Mouse (Mus musculus): ENCODE data around the gene Fgd2.
"Not testable (repeated sequence)": the region's sequence is repeated elsewhere in the genome, so short reads cannot be mapped to it uniquely, and the experiment has no call there.

Fgd2 gene

DNA sequence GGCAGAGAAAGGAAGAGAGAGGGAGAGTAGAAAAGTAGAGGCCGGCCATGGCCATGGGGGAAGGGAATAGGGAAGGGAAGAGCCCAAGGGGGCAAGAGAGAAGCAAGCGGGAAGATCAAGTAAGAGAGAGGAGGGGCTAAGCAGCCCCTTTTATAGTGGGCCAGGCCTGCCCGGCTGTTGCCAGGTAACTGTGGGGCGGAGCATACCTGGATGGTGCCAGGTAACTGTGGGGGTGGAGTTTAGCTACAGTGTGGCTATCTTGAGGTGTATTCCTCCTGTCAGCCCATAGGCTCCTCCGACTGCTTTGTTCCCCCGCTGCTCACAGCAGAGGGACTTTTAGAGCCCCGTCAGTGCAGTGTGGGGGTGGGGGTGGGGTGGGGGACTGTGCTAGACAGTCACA, 8.0 kb downstream of the Fgd2 start:
- peak; percentile 56 for DNase-seq

DNA sequence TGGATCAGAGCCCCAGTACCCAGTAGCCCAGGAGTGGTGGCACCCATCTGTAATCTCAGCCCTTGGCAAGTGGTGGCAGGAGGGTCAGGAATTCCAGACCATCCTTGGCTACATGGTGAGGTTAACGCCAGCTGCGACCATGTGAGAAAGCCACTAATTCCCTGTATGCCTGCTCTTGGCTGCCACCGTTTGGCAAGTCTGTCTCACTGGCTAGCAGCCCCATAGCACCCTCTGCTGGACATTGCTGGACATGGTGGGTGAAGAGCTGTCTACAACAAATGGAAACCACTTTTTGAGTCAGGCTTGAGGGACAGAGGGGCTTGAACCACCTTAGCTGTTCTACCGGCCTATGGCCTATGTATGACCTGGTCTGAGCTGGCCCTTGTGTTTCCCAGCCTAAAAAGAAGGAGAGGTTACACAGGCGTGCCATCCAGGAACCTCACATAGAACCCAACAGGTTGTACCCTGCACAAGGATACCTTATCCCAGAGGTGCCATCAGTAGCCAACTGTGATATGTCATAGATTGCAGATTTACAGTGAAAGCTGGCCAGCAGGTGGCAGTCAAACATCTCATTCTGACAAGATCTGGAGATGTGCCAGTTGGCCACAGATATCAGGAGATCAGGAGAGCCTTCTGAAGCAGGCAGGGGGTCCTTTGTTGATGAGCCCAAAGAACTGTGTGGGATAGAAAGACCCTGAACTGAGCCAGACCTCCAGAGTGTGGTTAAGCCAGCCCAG, 10.4 kb downstream of the Fgd2 start:
- DNase-seq, result peak; percentile 97

DNA sequence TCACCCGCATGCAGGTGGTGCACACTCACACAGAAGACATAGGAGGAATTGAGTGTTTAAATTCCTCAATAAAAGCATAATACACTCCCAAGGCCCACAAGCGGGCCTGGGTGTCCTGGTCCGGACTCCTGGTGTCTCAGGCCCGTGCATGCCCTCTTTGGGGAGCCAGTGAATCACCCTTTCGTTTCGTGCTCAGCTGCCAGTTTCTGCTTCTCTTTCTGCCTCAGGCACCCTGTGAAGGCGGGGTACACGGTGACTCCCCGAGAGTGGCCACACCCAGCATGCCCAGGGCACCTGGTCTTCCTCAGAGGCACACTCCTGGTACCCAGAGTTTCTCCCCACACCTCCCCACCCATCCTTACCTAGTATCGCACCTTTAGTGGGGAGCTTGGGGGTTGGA, 15.2 kb downstream of the Fgd2 start:
- no peak for DNase-seq

DNA sequence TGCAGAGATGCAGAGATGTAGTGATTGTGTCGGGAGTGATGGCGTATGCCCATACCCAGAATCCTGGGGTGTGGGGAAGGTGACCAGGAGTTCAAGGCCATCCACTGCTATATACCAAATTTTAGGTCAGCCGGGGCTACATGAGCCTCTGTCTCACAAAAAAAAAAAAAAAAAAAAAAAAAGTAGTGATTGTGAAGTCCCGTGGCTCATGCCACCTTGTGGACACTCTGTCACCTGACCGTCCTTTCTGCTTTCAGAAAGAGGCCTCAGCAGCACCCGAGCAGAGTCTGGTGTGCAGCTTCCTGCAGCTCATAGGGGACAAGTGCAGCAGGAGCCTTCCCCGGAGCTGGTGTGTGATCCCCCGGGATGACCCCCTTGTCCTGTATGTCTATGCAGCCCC, 17.3 kb downstream of the Fgd2 start:
- no peak for DNase-seq

DNA sequence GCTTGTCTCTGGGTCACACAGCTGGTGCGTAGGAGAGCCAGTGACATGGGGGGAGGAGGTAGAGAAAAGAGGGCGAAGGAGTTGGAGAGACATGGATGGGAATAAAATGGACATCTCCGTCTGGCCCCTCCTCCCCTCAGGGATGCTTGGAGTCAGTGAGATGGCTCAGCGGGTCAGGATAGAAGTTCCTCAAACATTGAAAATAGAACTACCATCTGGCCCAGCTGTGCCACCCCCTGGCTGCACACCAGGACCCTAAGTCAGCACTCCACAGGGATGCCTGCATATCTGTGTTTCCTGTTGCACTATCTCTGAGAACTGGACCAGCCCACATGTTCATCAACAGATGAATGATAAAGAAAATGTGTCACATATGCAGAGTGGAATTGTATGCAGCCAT, 19.5 kb downstream of the Fgd2 start:
- no peak for DNase-seq

DNA sequence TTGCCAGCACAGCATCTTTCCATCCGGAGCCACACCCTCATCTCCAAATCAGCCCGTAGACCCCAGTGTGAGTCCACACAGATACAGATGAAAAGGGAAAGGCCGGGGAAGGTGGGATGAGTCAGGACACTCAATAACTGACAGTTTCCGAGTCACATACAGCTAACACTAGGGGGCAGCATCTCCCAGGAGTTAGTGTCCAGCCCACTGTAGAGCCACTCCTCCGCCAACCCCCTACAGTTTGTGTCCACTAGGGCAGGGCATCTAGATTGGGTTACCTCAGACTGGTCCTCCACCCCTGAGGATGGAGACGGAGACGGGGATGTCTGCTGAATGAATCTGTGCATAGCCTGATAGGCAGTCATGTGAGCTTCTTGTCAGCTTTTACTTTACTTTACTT, 20.8 kb downstream of the Fgd2 start:
- peak; percentile 86 for DNase-seq

DNA sequence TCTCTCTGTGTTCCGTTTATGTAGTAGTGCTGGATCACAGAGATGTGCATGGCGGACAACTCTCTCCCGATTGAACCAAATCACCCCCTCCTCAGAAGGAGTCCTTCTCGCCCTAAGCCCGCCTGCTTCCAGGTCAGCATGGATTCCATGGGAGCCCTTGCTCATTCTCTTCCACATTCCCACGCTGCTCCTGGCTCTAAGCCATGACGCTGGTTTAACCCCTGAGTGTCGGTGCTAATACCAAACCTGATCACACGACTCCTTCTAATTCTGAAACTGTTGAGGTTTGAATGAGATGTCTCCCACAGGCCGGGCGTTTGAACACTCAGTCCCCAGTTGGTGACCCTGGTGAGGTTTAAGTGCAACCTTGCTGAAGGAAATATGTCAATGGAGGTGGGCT, 21.7 kb downstream of the Fgd2 start:
- peak; percentile 51 for DNase-seq

DNA sequence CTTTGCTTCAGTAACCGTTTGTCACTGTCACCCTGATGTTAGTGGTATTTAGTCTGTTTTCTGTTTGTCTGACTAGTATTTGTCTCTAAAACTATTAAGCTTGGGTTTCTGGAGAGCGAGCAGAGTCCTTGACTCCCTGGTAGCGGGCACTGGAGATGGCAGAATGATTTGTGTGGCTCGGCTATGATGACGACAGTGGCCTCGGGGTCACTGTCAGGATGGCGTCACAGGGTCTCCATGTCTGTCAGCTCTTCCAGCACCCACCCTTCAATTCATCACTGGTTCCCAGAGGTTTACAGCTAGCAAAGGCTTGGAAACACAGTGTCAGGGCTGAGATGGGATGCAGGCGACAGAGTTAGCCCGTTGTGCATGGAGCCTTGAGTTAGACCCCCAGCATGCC, 23.2 kb downstream of the Fgd2 start:
- no peak for DNase-seq

DNA sequence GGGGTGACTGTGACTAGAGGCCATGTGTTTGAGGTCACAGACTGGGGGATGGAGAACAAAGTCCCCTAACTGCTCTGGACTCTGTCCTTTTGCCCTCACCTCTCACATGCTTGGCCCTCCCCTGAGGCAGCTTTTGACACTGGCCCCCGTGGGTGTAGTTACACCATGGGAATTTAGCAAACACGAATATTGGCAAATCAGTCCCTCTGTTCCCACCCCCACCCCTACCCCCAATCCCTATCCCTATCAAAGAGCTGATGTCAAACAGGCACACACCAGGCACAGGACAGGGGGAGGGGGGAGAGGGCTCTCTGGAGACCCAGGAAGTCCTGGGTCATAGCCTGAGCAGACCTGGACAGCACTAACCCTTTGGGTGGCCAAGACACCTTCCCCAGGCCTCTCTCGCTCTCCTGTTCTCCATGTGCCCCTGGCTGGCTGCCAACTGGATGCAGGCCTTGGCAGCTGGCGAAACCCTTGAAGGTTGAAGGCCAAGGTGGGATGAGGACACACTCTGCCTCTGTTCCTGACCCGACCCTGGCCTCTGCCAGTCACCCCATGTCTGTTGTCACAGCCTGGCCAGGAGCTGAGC, 24.2 kb downstream of the Fgd2 start:
- DNase-seq, result peak; percentile 77

DNA sequence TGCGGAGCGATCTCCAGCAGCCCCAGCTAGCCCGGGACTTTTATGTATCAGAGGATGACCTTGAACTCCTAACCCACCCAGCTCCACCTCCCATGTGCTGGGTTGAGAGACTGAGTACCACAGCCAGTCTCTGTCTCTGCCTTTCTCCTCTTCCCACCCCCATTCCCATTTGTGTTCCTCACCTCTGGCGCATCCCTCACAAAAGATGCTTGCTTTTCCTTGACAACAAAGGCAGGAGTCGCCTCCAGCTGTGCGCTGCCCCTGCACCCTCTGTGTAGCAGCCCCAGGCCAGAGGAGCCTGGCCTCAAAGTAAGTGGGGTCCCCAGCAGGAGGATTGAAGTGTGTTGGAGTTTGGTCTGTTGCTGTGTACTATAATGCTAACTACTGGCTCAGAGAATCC, 25.0 kb downstream of the Fgd2 start:
- no peak for DNase-seq

DNA sequence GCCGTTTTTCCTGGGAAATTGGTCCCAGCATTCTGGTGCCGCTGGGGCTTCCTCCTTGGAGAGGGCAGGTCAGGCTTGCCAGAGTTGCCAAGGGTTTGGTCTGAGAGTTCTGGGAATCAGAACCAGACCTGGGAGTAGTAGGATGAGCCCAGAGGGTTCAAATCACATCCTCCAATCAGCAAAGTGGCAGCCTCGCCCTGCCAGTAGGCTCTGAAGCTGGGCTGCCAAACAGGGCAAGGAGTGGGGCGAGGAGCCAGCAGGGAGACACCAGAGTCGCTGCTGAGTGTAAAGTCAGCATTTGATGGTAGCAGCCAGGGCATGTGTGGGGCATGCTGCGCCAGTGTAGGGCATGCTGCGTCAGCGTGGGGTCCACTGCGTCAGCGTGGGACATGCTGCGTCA, 28.3 kb downstream of the Fgd2 start:
- no peak for DNase-seq

DNA sequence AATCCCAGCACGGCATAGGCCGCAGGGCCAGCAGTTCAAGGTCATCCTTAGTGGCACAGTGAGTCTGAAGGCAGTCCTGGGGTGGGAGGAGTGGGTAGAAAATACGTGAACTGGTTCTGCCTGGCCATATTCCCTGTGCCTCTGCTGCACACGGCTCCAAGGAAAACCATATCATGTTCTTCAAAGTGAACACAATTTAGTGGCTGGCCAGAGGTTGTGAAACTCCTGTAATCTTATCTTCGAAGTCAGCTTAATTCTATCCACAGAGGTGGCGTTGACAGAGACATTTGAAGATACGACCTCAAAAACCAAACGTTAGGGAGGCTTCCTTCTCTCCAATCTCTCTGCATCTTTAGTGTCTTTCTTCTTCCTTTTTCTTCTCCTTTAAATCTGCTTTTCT, 30.6 kb downstream of the Fgd2 start:
- no peak for DNase-seq

DNA sequence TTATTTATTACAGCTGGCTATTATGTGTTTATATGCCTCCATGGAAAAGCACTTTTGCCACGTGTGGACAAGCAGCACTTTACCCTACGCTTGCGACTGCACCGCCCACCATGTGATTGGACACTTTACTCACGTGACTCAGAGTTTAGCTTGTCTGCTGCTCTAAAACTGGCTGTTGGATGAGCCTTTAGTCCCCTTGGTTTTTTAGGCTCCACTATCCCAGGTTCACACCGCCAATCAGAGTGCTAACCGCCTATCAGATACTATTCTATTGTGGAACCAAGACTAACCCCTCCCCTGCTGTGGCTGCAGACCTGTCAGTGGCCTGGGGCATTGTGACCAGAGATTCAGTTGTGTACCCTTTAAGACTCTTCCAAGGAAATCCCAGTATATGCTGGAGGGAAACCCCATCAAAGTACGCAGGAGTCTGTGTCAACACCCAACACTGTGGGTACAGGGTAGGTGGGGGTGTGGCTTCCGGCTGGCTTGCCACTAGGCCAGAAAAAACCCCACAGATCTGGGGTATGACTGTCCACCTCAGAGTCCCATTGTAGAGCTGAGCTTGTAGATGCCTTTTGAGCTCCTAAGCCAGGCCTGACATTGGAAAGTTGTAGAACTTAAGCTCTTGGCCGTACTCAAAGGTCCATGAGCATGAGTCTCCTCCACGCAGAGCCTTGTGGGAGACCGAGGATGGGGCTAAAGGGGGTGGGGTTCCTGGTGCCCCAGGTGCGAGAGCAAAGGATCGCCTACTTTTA, 32.8 kb downstream of the Fgd2 start:
- no peak for DNase-seq

DNA sequence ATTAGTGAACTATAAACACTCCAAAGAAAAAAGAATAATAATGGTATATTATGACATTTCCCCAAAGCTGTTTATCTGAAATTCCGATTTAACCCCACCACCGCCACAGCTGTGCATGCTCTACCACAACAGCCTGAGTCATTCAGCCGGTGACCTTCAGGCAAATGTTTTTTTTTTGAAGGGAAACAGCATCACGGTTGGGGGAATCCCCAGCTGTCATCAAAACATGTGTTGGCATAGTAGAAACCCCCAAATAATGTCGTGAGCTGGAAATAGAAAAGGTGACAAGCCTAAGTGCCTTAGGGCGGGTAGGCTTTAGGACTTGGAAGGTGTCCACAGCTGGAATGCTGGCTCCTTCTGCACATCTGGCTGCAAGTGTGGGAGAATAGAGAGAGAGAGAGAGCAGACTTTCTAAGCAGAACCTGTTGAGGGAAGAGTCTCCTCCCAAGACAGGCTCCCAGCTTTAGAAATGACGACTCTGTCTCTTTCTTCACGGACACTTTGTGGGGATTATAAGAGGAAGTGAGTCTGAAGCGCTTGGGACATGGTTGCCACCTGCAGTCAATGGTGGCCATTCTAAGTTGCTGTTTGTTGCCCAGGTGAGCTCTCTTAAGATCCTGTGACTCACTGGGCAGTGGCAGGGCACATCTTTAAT, 33.5 kb downstream of the Fgd2 start:
- DNase-seq, result no peak

DNA sequence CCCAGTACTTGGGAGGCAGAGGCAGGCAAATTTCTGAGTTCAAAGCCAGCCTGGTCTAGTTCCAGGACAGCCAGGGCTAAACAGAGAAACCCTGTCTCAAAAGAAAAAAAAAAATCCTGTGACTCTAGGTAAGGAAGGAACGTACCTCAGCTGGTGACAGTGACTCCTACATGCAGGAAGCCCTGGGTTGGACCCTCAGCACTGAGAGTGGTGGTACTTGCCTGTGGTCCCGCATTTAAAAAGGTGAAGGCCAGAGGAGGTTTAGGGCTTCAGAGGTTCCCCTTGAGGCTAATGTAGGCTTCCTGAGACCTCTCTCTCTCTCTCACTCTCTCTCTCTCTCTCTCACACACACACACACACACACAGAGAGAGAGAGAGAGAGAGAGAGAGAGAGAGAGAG, 34.0 kb downstream of the Fgd2 start:
- DNase-seq, result not testable (repeated sequence)

DNA sequence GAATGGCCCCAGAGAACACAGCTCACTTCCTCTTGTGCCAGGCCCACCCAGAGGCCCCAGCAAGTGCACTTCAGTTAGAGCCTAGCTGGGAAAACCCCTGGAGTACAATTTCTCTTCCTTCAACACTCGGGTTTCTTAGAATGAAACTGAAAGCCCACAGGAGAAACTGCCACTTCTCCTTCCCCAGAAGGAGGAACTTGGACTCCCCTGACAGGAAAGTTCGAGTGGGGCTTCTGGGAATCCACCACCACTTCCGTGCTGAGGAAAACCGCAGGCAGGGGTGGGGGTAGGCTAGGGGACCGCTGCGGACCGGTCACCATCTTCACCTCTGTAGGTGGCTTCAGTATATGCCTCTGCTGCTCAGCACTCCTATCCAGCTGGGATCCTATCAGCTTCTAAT, 34.7 kb downstream of the Fgd2 start:
- DNase-seq, result no peak

DNA sequence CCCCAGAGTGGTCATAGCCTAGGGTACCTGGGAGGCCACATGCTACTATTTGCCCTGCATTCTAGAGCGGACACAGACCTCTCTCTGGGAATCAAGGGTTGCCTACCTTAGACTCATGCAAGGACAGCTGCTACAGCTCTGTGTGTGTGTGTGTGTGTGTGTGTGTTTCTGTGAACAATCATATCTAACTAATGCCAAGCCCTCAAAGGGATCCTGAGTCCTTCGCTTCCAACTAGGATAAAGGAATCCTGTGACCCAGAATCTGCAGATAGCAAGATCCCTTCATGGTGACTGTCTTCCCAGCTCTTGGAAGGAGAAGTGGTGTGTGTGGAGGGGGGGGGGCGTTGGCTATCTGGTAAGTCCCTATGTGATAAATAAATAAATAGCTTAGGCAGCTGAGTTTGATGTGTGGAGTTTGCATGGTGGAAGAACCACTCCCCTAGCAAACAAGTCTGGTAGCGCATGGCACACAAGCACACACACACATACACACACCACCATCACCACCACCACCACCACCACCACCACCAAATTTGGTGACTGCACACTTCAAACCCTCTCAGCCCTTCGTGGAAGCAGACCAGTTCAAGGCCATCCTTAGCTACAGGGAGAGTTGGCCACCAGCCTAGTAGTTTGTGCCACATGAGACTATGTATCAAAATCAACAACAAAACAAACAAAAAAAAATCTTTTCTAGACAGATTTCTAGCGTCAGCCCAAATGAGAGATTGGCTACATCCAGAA, 35.5 kb downstream of the Fgd2 start:
- no peak for DNase-seq

DNA sequence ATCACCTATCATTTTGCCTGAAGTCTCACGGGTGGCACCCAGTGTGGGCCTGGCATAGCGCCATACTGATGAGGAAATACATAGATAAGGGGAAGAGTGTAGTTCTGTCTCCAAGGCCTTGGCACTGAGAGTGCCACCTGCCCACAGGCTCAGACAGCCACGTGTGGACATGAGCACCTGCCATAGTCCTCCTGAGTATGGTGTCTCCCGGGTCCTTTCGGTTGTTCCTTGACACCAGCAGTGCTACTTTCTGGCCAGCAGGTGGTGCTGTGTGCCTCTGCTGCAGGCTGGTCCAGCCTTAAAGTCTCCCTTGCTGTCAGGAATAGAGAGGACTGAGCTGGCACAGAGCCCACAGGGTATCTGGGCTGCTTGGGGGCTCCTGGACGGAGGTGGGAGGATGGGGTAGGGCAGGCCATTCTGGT, 36.1 kb downstream of the Fgd2 start:
- peak; percentile 90 for DNase-seq

DNA sequence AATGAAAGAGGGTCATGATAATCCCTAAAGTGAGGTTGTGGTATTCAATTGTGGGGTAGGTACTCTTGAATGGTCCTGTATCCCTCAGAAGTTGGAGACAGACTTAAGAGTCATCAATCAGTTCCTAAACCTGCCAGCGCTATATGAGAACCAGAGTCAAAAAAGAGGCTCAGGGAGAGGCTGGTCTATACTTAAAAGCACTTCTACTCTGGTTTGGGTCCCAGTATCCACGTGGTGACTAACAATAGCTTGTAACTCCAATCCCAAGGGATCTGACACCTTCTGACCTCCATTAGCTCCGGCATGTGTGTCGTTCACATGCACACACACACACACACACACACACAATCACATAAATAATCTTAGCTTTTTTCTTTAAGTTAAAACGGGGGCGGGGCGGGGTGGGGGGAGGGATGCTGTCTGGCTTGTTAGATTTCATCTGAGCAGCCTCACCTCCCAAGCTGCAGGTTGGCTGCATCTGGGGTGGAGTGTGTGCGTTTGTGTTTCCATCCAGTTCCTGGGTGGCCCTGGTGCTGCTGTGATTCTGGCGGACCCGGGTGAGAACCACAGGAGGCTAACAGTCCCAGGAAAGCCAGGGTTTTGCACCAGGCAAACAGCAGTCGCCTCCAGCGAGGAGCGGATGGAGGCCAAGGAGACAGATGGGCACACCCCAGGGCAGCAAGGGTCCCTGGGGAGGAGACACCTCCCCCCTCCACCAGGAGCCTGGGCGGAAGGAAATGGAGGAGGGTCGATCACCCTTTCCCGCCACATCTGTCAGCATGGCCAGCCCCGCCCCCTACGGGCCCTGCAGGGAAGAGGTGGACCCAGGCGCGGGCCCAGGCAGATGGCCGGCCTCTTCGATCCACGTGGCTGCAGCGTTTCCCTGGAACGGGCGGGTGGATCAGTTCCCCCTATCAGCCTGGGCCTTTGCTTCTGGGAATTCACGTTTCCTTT, 37.0 kb downstream of the Fgd2 start:
- peak; percentile 92 for DNase-seq

DNA sequence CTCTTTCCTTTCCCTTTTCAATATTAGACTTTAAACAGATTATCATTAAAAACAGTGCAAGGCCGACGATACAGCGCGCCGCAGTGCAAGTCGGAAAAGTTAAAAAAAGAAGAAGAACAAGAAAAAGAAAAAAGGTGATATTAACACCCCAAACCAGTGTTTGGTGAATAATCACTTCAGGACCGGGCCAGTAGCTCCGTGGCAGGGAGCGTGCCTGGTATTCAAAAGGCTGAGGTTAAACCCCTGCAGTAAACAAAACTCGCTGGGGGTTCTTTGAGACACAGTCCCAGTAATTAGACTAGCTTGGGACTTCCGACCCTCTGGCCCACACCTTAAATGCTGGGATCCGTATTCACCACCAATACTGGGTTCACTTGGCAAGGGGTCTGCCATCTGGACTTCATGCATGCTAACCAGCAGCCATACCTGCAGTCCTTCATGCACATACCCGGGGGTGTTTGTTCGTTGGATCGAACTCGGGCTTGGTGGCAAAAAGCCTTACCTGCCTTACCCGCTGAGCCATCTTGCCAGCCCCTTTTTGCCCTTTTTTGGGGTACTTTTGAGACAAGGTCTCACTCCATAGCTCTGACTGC, 37.8 kb downstream of the Fgd2 start:
- DNase-seq, result no peak

DNA sequence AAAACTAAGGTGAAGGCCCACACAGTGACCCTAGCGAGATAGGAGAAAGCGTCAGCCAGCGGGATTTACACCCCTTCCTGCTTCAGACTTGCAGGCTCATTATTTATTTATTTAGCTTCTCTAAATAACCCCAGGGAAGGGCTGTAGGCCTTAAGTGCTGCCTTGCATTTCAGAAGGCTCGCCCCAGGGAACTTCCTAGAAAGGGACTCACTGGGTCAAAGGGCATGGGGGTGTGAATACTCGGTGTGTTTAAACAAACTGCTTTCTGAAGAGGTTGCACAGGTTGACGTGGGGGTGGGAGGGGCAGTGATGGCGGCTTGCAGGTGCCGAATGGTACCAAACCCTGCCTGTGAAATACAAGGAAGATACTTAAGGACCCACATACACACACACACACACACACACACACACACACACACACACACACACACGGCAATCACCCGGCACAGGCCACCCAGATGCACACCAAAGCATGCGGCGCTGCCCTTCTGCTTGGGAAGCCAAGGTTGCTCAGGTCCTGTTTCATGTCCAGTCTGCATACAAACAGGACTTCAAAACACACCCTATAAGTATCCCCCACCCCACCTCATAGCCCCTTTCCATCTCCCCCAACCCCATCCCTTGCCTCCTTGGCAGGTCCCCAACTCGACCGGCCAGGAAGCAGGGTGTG, 38.7 kb downstream of the Fgd2 start:
- DNase-seq, result peak; percentile 39

Measured in kidney, postnatal 10 days (tissue).